Mouse (Mus musculus) forebrain, embryonic 12.5 days (tissue): ENCODE data around the gene Ifnlr1. TPM values are rescaled to one million over a fixed set of nuclear protein-coding genes. Genes with fewer than 3 reads are reported as not detected.
"Not testable (repeated sequence)": the region's sequence is repeated elsewhere in the genome, so short reads cannot be mapped to it uniquely, and the experiment has no call there.

ENCODE experiments used
- ATAC-seq: fragments of 200-750 bp; cut with Nextera tagmentation; 2 replicates; pipeline ENCODE4 v1.8.0; 2017; ENCODE audit warnings: moderate TSS enrichment; ENCODE audit not compliant: low FRiP score
- H3K27ac ChIP-seq: fragments of 300-500 bp; sonication (generic); 2 replicates; pipeline ENCODE4 v1.5.1; 2016; ENCODE audit warnings: mild to moderate bottlenecking
- H3K27me3 ChIP-seq: fragments of 300-500 bp; sonication (generic); 2 replicates; pipeline ENCODE4 v1.6.1; 2016; ENCODE audit warnings: mild to moderate bottlenecking
- H3K36me3 ChIP-seq: fragments of 300-500 bp; sonication (generic); replicated peaks from 2 replicates; pipeline ENCODE4 v1.6.1; 2016; ENCODE audit warnings: mild to moderate bottlenecking
- H3K4me1 ChIP-seq: fragments of 300-500 bp; sonication (generic); 2 replicates; pipeline ENCODE4 v1.6.1; 2016
- H3K4me2 ChIP-seq: fragments of 300-500 bp; sonication (generic); 2 replicates; pipeline ENCODE4 v1.6.1; 2016; ENCODE audit warnings: mild to moderate bottlenecking, moderate library complexity
- H3K4me3 ChIP-seq: fragments of 300-500 bp; sonication (generic); replicated peaks from 2 replicates; pipeline ENCODE4 v1.5.1; 2016; ENCODE audit warnings: mild to moderate bottlenecking
- H3K9ac ChIP-seq: fragments of 300-500 bp; sonication (generic); 2 replicates; pipeline ENCODE4 v1.6.1; 2016; ENCODE audit warnings: mild to moderate bottlenecking
- H3K9me3 ChIP-seq: fragments of 300-500 bp; sonication (generic); 2 replicates; pipeline ENCODE4 v1.6.1; 2016
- WGBS: fragments of 180-500 bp; shearing (Covaris S2); methylation state at CpG from one replicate; pipeline ENCODE4 v1.1.7; 2016; 5-methylcytosine and 5-hydroxymethylcytosine counted together
- polyA plus RNA-seq: library from polyadenylated mRNA; unstranded; fragments of >200 nt; fragmentation: Nextera tagmentation; extraction: Ambion mirVana; gene quantifications from 2 replicates; pipeline ENCODE4 v1.2.1, GENCODE M21; 2016

The Ifnlr1 gene
- 0.36 and 0.40 TPM in 2 replicates for polyA plus RNA-seq

GRCm38 (mm10) chr4:135685906-135686567, at the start of gene Ifnlr1:
Ifnlr1 (plus strand) TSS chr4:135686287.
- peak within 1 kb of the TSS; percentile 98 for H3K4me2 ChIP-seq
- ATAC-seq: no peak
- H3K27ac ChIP-seq: no peak within 1 kb of the TSS
- peak within 1 kb of the TSS; percentile 71 for H3K9ac ChIP-seq
- no peaks in the 10 kb centered on the region for H3K36me3 ChIP-seq
- H3K27me3 ChIP-seq: peaks cover 61% of the 10 kb centered on the region
- H3K4me1 ChIP-seq: peaks cover 17% of the 10 kb centered on the region
- H3K9me3 ChIP-seq: no peaks in the 10 kb centered on the region
- peak within 1 kb of the TSS; percentile 57 for H3K4me3 ChIP-seq
- under 1% methylated on average over 41 of the region's 41 CpGs for WGBS

- H3K27ac ChIP-seq, H3K4me3 ChIP-seq, H3K9ac ChIP-seq, H3K27me3 ChIP-seq, H3K9me3 ChIP-seq, H3K4me1 ChIP-seq, H3K4me2 ChIP-seq, H3K36me3 ChIP-seq, ATAC-seq: not testable (repeated sequence)
- 82% methylated on average over 8 of the region's 8 CpGs for whole genome bisulfite sequencing
Measured at GRCm38 (mm10) chr4:135641302-135642079, 44.6 kb upstream of the Ifnlr1 start.

- Histone ChIP-seq H3K4me3 (no peak overlapping the region), H3K27me3 (peaks cover 7% of the 10 kb centered on the region; the same call in 1 of the 2 replicates), H3K9me3 (no peaks in the 10 kb centered on the region), H3K4me1 (no peaks in the 10 kb centered on the region), H3K36me3 (no peaks in the 10 kb centered on the region), H3K4me2 (no peak overlapping the region), H3K27ac (no peak overlapping the region), H3K9ac (no peak overlapping the region)
- no peak for ATAC-seq
- WGBS: 71% methylated on average over 12 of the region's 12 CpGs
Measured at GRCm38 (mm10) chr4:135645022-135645637, 41.0 kb upstream of the Ifnlr1 start.

GRCm38 (mm10) chr4:135652966-135653607, 33.0 kb upstream of the Ifnlr1 start:
- H3K27ac ChIP-seq: no peak overlapping the region
- WGBS: 62% methylated on average over 11 of the region's 11 CpGs

GRCm38 (mm10) chr4:135653956-135654355, 32.1 kb upstream of the Ifnlr1 start:
- Histone ChIP-seq H3K9ac (no peak overlapping the region), H3K4me2 (no peak overlapping the region), H3K36me3 (no peaks in the 10 kb centered on the region), H3K27me3 (peaks cover 3% of the 10 kb centered on the region; the same call in 1 of the 2 replicates), H3K27ac (no peak overlapping the region), H3K4me3 (no peak overlapping the region), H3K9me3 (no peaks in the 10 kb centered on the region), H3K4me1 (peaks cover 22% of the 10 kb centered on the region)
- WGBS: 95% methylated on average over 7 of the region's 7 CpGs
- ATAC-seq: no peak

More at GRCm38 (mm10) chr4:135652966-135653607, 33.0 kb upstream of the Ifnlr1 start:
- Histone ChIP-seq H3K36me3 (no peaks in the 10 kb centered on the region), H3K9me3 (no peaks in the 10 kb centered on the region), H3K27me3 (peaks cover 3% of the 10 kb centered on the region; the same call in 1 of the 2 replicates), H3K4me2 (no peak overlapping the region), H3K4me1 (peaks cover 22% of the 10 kb centered on the region), H3K9ac (no peak overlapping the region), H3K4me3 (no peak overlapping the region)
- ATAC-seq: no peak

- no peak for ATAC-seq
- 25% methylated on average over 7 of the region's 7 CpGs for WGBS
- Histone ChIP-seq H3K9me3 (no peaks in the 10 kb centered on the region), H3K4me3 (no peak overlapping the region), H3K27ac (no peak overlapping the region), H3K4me1 (peaks cover 22% of the 10 kb centered on the region), H3K4me2 (no peak overlapping the region), H3K9ac (0 out of 2 replicates have a peak overlapping the region, but pooled peaks have one; percentile 12), H3K36me3 (no peaks in the 10 kb centered on the region), H3K27me3 (peaks cover 3% of the 10 kb centered on the region; the same call in 1 of the 2 replicates)
Measured at GRCm38 (mm10) chr4:135655499-135655898, 30.6 kb upstream of the Ifnlr1 start.

GRCm38 (mm10) chr4:135656094-135656589, 29.9 kb upstream of the Ifnlr1 start:
- Histone ChIP-seq H3K27ac (no peak overlapping the region), H3K27me3 (peaks cover 3% of the 10 kb centered on the region; the same call in 1 of the 2 replicates), H3K4me1 (peaks cover 22% of the 10 kb centered on the region), H3K9me3 (no peaks in the 10 kb centered on the region), H3K4me2 (0 out of 2 replicates have a peak overlapping the region, but pooled peaks have one; percentile 1), H3K4me3 (no peak overlapping the region), H3K9ac (no peak overlapping the region), H3K36me3 (no peaks in the 10 kb centered on the region)
- whole genome bisulfite sequencing: 36% methylated on average over 10 of the region's 10 CpGs
- ATAC-seq: no peak

- Histone ChIP-seq H3K4me1 (peaks cover 18% of the 10 kb centered on the region), H3K27me3 (peaks cover 3% of the 10 kb centered on the region; the same call in 1 of the 2 replicates), H3K27ac (no peak overlapping the region), H3K4me3 (no peak overlapping the region), H3K9me3 (no peaks in the 10 kb centered on the region), H3K4me2 (no peak overlapping the region), H3K36me3 (no peaks in the 10 kb centered on the region), H3K9ac (no peak overlapping the region)
- ATAC-seq: no peak
- 88% methylated on average over 5 of the region's 5 CpGs for WGBS
Measured at GRCm38 (mm10) chr4:135658484-135658883, 27.6 kb upstream of the Ifnlr1 start.

GRCm38 (mm10) chr4:135658899-135659298, 27.2 kb upstream of the Ifnlr1 start:
- Histone ChIP-seq H3K27ac (no peak overlapping the region), H3K4me2 (no peak overlapping the region), H3K4me1 (peaks cover 18% of the 10 kb centered on the region), H3K4me3 (no peak overlapping the region), H3K36me3 (no peaks in the 10 kb centered on the region), H3K9me3 (no peaks in the 10 kb centered on the region), H3K9ac (no peak overlapping the region), H3K27me3 (peaks cover 3% of the 10 kb centered on the region; the same call in 1 of the 2 replicates)
- 88% methylated on average over 12 of the region's 12 CpGs for WGBS
- no peak for ATAC-seq

GRCm38 (mm10) chr4:135661082-135661809, 24.8 kb upstream of the Ifnlr1 start:
- no peak for ATAC-seq
- 52% methylated on average over 5 of the region's 6 CpGs for WGBS
- Histone ChIP-seq H3K4me2 (no peak overlapping the region), H3K9me3 (no peaks in the 10 kb centered on the region), H3K9ac (no peak overlapping the region), H3K27ac (no peak overlapping the region), H3K4me1 (peaks cover 4% of the 10 kb centered on the region), H3K27me3 (peaks cover under 1% of the 10 kb centered on the region; the same call in 1 of the 2 replicates), H3K36me3 (no peaks in the 10 kb centered on the region), H3K4me3 (no peak overlapping the region)

- peaks cover 1% of the 10 kb centered on the region; the same call in 1 of the 2 replicates for H3K4me1 ChIP-seq
- H3K27ac ChIP-seq: no peak overlapping the region
- WGBS: 82% methylated on average over 6 of the region's 6 CpGs
- H3K9ac ChIP-seq: no peak overlapping the region
- H3K27me3 ChIP-seq: peaks cover 8% of the 10 kb centered on the region
- no peaks in the 10 kb centered on the region for H3K9me3 ChIP-seq
- ATAC-seq: no peak
- no peak overlapping the region for H3K4me3 ChIP-seq
- no peak overlapping the region for H3K4me2 ChIP-seq
- H3K36me3 ChIP-seq: no peaks in the 10 kb centered on the region
Measured at GRCm38 (mm10) chr4:135661994-135662393, 24.1 kb upstream of the Ifnlr1 start.
